Mouse (Mus musculus) heart, adult 2 months (tissue): ENCODE measurements around the gene Plekha5.

Source experiments
- EP300 ChIP-seq: fragments of 200-500 bp; IDR thresholded peaks from 2 replicates; pipeline ENCODE4 v1.6.1; 2011; ENCODE audit warnings: low read depth, low read length, control low read depth; ENCODE audit not compliant: insufficient read depth
- POLR2A ChIP-seq: fragments of 200-500 bp; IDR thresholded peaks from 2 replicates; pipeline ENCODE4 v1.6.1; 2011; ENCODE audit warnings: mild to moderate bottlenecking, low read depth, low read length, control low read depth; ENCODE audit not compliant: insufficient read depth

DNA sequence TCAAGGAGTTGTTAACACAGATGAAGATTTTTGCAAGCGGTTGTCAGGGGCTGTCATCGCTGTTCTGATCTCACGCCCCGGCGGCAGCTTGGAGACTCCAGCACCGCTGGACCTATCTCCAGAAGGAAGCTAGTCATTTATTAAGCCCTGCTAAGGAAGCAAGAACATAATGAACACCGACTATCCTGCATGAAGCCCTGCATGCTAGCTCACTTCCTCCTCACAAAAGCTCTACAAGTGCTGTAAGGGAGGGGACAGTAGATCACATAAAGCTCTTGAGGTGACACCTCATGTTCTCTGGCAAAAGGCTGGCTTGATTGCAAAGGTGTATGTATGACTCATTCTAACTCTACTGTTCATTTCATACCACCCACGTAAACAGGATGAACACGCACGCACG lies 190.9 kb downstream of the Plekha5 start:
- TF ChIP-seq POLR2A (no peak), EP300 (no peak)
